Mouse (Mus musculus) retina, postnatal 7 days (tissue): Measurements from ENCODE around the gene Gm10112.

Source experiments
- DNase-seq: peaks from one replicate; pipeline ENCODE4 v3.0.0-alpha.2; 2012; ENCODE audit warnings: low read depth, low spot score

Gene Gm10112

DNA sequence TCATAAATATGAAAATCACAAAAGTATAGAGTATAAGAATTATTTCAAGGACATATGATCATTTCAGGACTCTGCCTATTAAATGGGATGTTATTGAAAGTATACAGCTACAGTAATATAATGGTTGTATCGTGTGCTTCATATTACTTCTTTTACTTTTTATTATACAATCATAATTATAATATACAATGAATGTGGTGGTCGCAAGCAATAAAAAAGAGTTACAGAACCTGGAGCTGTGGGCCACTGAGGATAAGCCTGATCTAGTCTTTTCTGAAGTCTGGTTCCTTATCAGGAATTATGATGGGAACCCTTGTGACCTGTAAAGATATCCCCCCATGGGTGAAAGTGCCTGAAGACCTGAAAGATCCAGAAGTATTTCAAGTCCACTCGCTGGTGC is at the start of gene Gm10112:
Gene Gm10112, plus strand, starts transcription at position 301 of the 400 bp plus-strand sequence.
- DNase-seq = no peak

- no peak for DNase-seq
Measured at GRCm38 (mm10) chrX:111189574-111189973, 21.4 kb downstream of the Gm10112 start.

DNA sequence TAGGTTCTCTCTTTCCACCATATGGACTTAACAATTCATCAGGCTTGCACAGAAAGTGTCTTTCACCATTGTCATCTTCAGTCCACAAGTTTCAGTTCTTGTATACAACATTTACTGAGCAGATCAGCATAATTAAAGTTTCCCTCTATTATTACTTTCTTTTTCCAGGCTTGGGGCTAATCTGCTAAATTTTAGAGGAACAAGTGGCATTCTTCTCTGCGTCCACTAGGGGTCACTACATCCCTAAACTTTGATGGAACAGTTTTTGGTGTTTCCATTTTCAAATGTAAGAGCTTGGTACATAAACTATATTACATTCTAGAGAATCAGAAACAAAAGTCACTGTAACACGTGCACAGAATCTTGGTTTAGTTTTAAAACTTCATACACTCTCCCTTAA is 28.2 kb downstream of the Gm10112 start:
- DNase-seq = peak; percentile 17

GRCm38 (mm10) chrX:111210225-111210624 is 42.1 kb downstream of the Gm10112 start:
- peak; percentile 13 for DNase-seq
